Mouse (Mus musculus) heart, adult 2 months (tissue): ENCODE measurements around the gene Dusp6. TPM values are rescaled to one million over a fixed set of nuclear protein-coding genes. Genes with fewer than 3 reads are reported as not detected.

ENCODE experiments used
- DNase-seq, 2 experiments: peaks; one replicate each; pipeline ENCODE4 v3.0.0; 2021
- H3K27ac ChIP-seq: fragments of 200-600 bp; 2 replicates; pipeline ENCODE4 v1.8.1; 2022
- H3K27me3 ChIP-seq: fragments of 200-500 bp; 2 replicates; pipeline ENCODE4 v1.6.1; 2012; ENCODE audit warnings: mild to moderate bottlenecking, low read length, inconsistent platforms, mixed read lengths; ENCODE audit not compliant: control insufficient read depth, insufficient read depth
- H3K36me3 ChIP-seq: fragments of 200-500 bp; 2 replicates; pipeline ENCODE4 v1.6.1; 2012; ENCODE audit warnings: low read length, inconsistent platforms; ENCODE audit not compliant: control insufficient read depth, insufficient read depth
- H3K4me1 ChIP-seq: fragments of 200-500 bp; 2 replicates; pipeline ENCODE4 v1.6.1; 2011; ENCODE audit warnings: low read length; ENCODE audit not compliant: control insufficient read depth, insufficient read depth
- H3K4me3 ChIP-seq: fragments of 200-600 bp; 2 replicates; pipeline ENCODE4 v1.8.1; 2022
- H3K79me2 ChIP-seq: fragments of 200-500 bp; replicated peaks from 2 replicates; pipeline ENCODE4 v1.6.1; 2012; ENCODE audit warnings: mild to moderate bottlenecking, inconsistent platforms, low read length, moderate library complexity, mixed read lengths; ENCODE audit not compliant: control insufficient read depth, insufficient read depth
- H3K9ac ChIP-seq: fragments of 200-500 bp; 2 replicates; pipeline ENCODE4 v1.6.1; 2012; ENCODE audit warnings: low read depth, mild to moderate bottlenecking, control low read depth, inconsistent platforms, low read length, mixed read lengths
- CTCF ChIP-seq: fragments of 200-600 bp; IDR thresholded peaks from 2 replicates; pipeline ENCODE4 v1.8.1; 2022; ENCODE audit warnings: antibody characterized with exemption, mild to moderate bottlenecking, moderate library complexity
- EP300 ChIP-seq: fragments of 200-500 bp; IDR thresholded peaks from 2 replicates; pipeline ENCODE4 v1.6.1; 2011; ENCODE audit warnings: low read depth, low read length, control low read depth; ENCODE audit not compliant: insufficient read depth
- POLR2A ChIP-seq: fragments of 200-500 bp; IDR thresholded peaks from 2 replicates; pipeline ENCODE4 v1.6.1; 2011; ENCODE audit warnings: mild to moderate bottlenecking, low read depth, low read length, control low read depth; ENCODE audit not compliant: insufficient read depth
- WGBS: fragments of 180-500 bp; shearing (Covaris S2); methylation state at CpG from one replicate; pipeline ENCODE4 v1.1.7; 2018; 5-methylcytosine and 5-hydroxymethylcytosine counted together
- intact Hi-C: fragments of 180-260 bp; cut with DNase I; formaldehyde crosslinking; loops from one replicate; pipeline ENCODE4 v1.15.1; 2025
- polyA plus RNA-seq: library from polyadenylated mRNA; depleted of rRNA; stranded (reverse); fragments of >200 nt; gene quantifications from 2 replicates; pipeline ENCODE4 v1.2.3, GENCODE M21; 2012
- total RNA-seq, 2 experiments: library from RNA; stranded (reverse); gene quantifications; 2 replicates each; pipeline ENCODE4 v1.2.3; 2021

Dusp6 gene
- total and polyA plus RNA-seq, 3 experiments, result 15.8 to 24.8 (median 21.4) TPM

DNA sequence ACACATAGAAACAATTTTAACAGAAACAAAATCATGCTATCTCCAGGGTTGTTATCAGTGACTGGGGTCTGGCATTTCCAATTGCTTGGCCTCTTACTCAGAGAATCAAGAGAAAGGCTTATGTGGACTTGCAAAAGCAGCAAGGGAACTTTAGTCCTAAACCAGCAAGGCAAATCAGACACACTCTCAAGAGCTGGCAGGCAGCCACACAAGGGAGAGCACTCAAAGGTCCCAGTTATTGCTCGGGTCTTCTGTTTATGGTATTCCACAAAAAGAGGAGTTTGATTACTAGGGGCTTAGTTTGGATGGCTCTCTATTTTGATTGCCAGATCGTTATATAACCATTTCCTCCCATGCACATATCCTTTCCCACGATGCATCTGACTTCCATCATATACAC lies 38.8 kb upstream of the Dusp6 start:
- no peak overlapping the region for H3K27ac ChIP-seq
- 52% methylated on average over 3 of the region's 3 CpGs for WGBS
- TF ChIP-seq EP300 (no peak), CTCF (no peak), POLR2A (no peak)
- H3K9ac ChIP-seq, result no peak overlapping the region
- no peaks in the 10 kb centered on the region for H3K79me2 ChIP-seq
- H3K4me3 ChIP-seq, result no peak overlapping the region
- intact Hi-C loops, result no loop called here
- DNase-seq, result no peak
- H3K36me3 ChIP-seq, result peaks cover 7% of the 10 kb centered on the region; the same call in 1 of the 2 replicates
- H3K27me3 ChIP-seq, result no peaks in the 10 kb centered on the region
- H3K4me1 ChIP-seq, result peaks cover 7% of the 10 kb centered on the region

DNA sequence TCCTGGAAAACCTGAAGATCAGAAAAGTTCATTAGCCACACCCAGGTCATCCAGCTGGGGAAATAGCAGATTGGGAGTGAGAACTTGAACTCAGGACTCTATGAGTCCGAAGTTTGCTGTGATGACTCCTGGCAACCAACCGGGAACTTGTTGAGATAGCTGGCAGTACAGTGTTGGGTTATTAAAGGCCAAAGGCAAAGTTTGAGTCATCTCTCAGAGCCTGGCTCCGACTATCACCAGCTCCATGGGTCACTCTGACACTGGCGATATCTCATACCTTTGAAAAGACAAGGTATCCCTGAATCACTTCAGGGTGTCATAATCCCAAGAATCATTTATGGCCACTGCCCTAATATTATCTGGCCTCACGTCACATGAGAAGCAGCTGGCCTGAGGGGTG lies 36.2 kb upstream of the Dusp6 start:
- no peak for TF ChIP-seq CTCF
- TF ChIP-seq POLR2A, result no peak
- no peak for TF ChIP-seq EP300
- Histone ChIP-seq H3K4me1 (peaks cover 7% of the 10 kb centered on the region), H3K9ac (no peak overlapping the region), H3K79me2 (no peaks in the 10 kb centered on the region), H3K36me3 (peaks cover 7% of the 10 kb centered on the region; the same call in 1 of the 2 replicates), H3K4me3 (no peak overlapping the region), H3K27me3 (no peaks in the 10 kb centered on the region), H3K27ac (no peak overlapping the region)
- intact Hi-C loops, result loop anchor here (1.0 kb wide), 1 partner anchor 22 kb away; no protein-coding TSS in a partner anchor
- DNase-seq, result no peak
- 71% methylated on average over 5 of the region's 5 CpGs for WGBS

DNA sequence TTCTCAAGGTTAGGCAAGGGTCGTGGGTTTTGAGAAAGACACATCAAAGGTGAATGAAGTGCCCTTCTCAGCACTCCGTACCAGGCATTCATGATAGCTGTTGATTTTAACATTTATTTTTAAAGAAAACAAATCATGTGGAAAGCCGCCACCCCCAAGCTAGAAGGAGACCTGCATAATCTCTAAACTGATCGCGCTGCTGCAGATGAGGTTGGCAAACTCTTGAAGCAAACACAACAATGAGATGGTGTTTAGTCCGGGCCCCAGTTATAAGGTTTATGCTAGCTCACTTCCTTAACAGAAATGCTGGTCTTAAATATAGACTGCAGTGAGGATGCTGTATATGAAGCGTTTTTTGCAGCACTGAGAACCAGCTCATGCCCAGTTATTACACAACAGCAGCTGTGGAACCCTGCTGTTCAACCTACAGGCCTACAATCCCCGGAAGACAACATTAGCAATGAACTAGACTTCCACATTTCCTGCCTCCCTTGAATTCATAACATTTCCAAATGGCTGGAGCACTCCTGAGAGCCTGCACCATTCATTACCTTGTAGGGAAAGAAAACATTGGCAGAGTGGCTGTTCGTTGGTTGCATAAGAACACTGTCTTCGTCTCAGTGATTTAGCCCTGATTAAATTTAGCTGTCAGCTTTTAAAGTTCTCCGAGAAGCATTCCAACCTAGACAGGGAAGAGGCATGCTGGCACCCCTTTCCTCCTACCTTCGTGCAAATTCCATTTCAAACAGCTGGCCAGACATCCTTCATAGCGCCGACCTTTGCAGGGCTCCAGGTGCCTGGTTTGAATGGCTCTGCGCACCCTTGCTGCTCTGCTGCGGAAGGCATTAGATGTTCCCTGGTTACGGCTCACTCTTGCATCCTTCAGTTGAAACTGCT lies 34.8 kb upstream of the Dusp6 start:
- Histone ChIP-seq H3K27me3 (no peaks in the 10 kb centered on the region), H3K9ac (no peak overlapping the region), H3K4me3 (peak overlapping the region; percentile 15), H3K36me3 (peaks cover 7% of the 10 kb centered on the region; the same call in 1 of the 2 replicates), H3K79me2 (no peaks in the 10 kb centered on the region), H3K27ac (peak overlapping the region; percentile 64), H3K4me1 (peaks cover 7% of the 10 kb centered on the region)
- DNase-seq, result no peak
- intact Hi-C loops, result loop anchor here (1.0 kb wide), 1 partner anchor 24 kb away; no protein-coding TSS in a partner anchor
- 32% methylated on average over 17 of the region's 17 CpGs for WGBS
- TF ChIP-seq EP300, result no peak

DNA sequence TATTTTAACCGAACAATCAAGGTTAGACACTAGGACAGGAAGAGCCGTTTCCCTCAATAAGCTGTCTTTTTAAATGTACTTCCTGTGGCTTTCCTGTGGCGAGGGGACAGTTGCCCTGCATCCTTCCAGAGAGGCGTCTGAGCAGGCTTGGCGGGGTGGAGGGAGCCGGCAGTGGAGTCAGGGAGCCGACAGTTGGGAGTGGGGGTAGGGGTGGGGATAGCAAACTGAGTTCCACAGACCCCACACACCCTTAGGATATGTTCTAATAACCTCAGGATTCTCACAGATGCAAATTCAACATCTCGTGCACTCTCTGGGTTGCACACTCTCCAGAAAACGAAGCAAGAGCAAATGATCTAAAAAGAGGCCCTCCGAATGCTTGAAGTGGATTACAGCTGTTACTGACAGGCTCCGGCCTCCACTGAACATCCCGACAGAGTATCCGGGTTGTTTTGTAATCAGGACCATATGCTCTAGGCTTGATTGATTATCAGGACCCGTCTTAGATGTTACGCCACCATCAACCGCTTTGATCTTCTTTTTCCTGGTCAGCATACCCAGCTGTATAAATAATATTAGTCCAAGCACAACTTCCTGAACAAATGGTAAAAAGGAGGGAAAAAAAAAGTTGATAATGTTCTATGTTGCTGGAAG lies 33.9 kb upstream of the Dusp6 start:
- Histone ChIP-seq H3K4me1 (peaks cover 9% of the 10 kb centered on the region), H3K36me3 (peaks cover 7% of the 10 kb centered on the region; the same call in 1 of the 2 replicates), H3K27ac (peak overlapping the region; percentile 64), H3K4me3 (no peak overlapping the region), H3K27me3 (no peaks in the 10 kb centered on the region), H3K79me2 (no peaks in the 10 kb centered on the region), H3K9ac (no peak overlapping the region)
- WGBS, result 26% methylated on average over 16 of the region's 16 CpGs
- 0 out of 2 replicates have a peak, but pooled peaks have one; percentile 3 for TF ChIP-seq EP300
- TF ChIP-seq CTCF, result no peak
- DNase-seq, result peak; percentile 40 to 53
- intact Hi-C loops, result loop anchor here (1.0 kb wide), 1 partner anchor 32 kb away; no protein-coding TSS in a partner anchor

DNA sequence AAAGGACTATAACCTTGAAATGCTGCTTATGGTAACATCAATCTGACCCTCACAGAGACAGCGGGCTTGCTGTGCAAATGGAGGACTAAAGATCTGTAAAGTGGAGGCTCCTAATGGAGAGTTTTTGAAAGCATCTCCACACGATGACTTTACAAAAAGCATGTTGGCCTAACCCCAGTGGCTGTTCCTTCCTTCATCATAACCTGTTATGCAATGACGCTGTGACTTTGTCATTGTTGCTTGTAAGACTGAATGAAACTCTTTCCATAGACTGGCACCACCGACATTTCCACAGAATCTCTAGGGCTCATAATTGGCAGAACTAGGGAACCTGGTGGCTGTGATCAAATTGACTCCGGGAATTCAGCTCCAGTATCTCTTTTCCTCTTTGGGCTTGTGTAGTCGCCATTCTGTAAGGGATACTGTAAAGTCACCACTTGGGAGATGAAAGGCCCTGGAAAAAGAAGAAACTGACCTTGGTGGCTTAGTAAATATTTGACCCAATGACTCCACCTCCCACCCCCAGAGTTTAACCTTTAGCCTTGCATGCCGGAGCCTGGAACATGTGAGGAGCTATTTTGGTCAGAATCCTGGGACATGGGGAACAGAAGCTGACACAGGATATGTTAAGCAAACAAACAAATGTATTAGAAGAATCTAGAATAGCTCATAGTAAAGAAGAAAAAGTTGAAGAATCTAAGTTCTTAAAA lies 30.4 kb upstream of the Dusp6 start:
- TF ChIP-seq POLR2A (no peak), EP300 (no peak), CTCF (no peak)
- Histone ChIP-seq H3K4me1 (peaks cover 10% of the 10 kb centered on the region), H3K4me3 (no peak overlapping the region), H3K79me2 (no peaks in the 10 kb centered on the region), H3K36me3 (0 out of 2 replicates have a peak, but pooled peaks cover 2% of the 10 kb centered on the region), H3K27me3 (no peaks in the 10 kb centered on the region), H3K9ac (no peak overlapping the region), H3K27ac (peak overlapping the region; percentile 8; the same call in 1 of the 2 replicates)
- DNase-seq, result no peak
- intact Hi-C loops, result no loop called here
- WGBS, result 64% methylated on average over 7 of the region's 7 CpGs

DNA sequence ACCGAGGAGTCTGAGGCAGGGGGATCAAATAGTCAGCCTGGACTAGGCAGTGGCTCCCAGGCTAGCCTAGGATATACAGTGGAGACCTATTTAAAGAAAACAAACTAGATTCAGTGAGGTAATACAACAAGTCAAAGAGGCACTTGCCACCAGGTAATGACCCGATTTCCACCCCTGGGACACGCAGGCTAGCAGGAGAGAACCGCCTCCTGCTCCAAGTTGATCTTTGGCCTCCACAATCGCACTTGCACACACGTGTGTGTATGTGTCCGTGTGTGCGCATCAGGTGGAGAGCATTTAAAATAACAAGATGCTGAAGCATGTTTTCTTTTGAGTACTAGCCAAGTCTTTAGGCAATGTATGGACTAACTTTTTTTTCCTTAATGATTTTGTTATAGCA lies 28.7 kb upstream of the Dusp6 start:
- intact Hi-C loops, result no loop called here
- no peak overlapping the region for H3K9ac ChIP-seq
- 94% methylated on average over 8 of the region's 8 CpGs for WGBS
- no peaks in the 10 kb centered on the region for H3K36me3 ChIP-seq
- no peak overlapping the region for H3K27ac ChIP-seq
- H3K79me2 ChIP-seq, result no peaks in the 10 kb centered on the region
- DNase-seq, result no peak
- H3K4me1 ChIP-seq, result peaks cover 5% of the 10 kb centered on the region
- no peaks in the 10 kb centered on the region for H3K27me3 ChIP-seq
- H3K4me3 ChIP-seq, result no peak overlapping the region
- no peak for TF ChIP-seq EP300
- no peak for TF ChIP-seq CTCF
- no peak for TF ChIP-seq POLR2A
